Mouse (Mus musculus): Measurements from ENCODE around the gene Agtpbp1.
A peak's percentile ranks its signal among the peaks of the same experiment; 100 is the strongest.
"Not testable (repeated sequence)": the region's sequence is repeated elsewhere in the genome, so short reads cannot be mapped to it uniquely, and the experiment has no call there.

Gene Agtpbp1

DNA sequence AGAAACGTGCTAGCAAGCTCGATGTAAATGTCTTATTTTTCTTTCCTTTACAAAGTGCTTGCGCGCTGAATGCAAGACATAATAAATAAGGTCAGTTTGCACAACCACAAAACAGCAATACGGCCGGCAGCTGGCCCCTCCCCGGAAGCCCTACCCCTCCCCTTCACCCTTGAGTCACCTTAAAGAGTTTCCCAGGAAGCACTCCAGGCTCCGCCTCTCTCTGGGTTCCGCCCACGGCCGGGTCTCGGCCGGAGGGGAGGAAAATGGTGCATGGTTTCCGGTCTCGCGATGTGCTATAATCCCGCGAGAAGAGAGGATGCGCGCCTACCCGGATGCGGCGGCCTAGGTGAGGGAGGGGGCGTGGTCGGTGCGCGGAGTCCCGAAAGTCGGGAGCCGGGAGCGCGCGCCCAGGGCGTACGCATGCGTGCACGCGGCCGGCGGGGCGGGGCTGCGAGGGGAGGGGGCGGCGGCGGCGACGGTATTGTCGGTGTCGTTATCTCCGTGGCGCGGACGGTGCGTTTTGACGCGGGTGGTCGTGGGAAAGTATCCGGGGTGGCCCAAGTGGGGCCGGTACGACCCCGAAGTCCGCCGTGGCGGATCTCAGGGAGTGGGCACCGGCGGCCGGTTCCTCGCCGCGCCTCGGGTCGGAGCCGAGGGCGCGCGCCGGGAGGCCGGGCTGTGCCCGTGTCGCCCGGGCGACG lies at the start of gene Agtpbp1, which contains the start of gene Naa35:
Gene Agtpbp1 (minus strand): TSS at position 281 of the 701 bp plus-strand sequence.
Gene Naa35 (plus strand): TSS at position 313 of the 701 bp plus-strand sequence.
- DNase-seq (ENCODE audit: low spot score), result peak; percentile 99

DNA sequence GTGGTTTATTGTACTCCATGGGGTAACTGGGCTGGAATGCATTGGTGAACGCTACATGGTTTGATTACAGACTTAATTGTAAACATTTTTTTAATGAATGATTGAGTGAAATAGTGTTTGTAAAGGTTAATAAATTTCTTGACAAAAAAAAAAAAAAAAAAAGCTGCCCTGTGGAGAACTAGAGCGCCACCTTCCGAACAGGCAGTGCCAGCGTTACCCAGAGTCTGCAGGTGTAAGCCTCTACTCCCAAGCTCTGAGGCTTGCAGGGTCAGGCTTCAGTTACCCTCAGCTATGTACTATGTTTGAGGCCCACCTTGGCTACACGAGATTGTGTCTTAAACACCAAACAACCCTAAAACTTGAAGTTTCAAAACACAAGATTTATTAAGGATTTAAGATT lies 49.6 kb upstream of the Agtpbp1 start:
- no peak for DNase-seq (ENCODE audit: low spot score)

DNA sequence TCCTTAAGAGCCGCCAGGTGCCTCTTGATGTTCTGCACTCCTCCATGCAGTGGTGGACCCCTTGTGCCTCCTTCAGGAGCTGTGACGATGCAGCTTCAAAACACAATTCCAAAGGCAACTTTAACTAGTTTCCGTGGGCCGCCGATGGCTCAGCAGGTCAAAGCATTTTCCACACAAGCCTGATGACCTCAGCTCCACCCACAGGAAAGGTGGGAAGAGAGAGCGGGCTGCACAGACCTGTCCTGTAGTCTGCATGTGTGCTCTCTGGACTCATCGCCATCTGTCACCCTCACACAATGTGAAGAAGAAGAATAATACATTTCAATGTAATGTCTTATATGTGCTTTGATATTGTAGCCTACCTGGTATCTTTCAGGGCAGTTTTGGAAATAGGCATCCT lies 41.7 kb upstream of the Agtpbp1 start:
- DNase-seq (ENCODE audit: low spot score), result no peak

DNA sequence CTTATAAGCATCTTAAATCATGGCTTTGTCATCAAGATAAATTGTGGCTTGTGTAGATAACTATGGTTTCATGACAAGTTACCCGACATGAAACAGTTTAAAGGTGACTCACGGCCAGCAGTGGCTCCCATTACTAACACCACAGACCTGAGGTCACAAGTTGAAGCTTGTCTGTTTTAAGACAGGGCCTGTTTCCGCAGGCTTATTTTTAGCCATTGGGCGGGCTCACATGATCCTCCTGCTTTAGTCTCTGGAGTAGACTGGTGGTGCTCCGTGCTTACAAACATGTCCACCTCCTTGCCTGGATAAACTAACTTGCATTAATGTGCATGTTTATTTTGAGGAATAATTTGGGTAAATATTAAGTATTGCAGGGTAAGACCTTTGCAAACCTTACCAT lies 39.9 kb upstream of the Agtpbp1 start:
- DNase-seq (ENCODE audit: low spot score), result no peak

DNA sequence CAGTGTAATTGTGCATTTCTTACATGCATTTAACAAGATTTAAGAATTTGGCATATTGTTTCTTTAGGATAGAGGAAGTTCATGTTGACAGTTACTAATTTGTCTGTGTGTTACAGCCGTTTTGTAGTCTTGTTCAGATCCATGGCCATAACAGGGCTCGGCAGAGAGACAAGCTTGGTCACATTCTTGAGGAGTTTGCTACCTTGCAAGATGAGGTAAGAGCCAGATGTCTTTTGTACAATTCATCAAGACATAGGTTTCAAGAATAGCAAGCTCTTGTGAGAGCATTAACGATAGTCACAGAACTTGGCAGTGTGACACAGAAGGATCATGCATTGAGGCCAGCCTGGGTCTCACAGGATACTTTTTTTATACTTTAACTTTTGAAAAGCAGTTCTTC lies 39.4 kb upstream of the Agtpbp1 start:
- DNase-seq (ENCODE audit: low spot score), result no peak

DNA sequence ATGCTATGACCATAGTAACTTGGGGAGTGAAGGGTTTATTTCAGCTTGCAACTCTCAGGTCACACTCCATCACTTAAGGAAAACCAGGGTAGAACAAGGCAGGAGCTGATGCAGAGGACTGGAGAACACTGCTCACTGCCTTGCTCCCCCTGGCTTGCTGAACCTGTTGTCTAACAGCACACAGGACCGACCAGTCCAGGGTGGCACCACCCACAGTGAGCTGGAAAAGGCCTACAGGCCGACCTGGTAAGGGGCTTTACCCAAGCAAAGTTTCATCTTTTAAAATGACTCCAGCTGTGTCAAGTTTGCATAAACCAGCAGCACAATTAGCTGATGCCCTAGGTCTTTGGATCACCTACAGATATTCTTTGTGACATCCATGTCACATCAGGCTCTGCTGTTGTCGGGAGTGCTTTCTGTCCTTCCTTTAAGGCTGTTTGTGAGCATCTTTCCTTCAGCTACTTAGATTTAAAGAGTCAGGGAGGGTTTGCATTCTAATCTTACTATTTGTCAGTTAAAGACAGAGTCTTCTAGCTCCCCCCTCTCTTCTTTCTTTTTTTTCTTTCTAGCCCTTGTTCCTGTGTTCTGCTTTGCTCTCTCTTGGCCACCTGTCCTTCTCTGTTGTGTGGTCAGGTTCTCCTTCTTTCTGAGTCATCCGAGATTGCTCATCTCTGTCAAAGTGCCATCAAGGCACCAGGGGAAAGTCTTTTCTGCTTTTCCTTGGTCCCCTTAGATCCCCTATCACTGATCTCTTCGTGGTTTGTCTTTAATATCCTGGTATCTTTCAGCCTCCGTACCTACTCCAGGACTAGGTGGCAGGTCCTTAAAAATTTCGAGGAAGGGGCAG lies 36.8 kb upstream of the Agtpbp1 start:
- no peak for DNase-seq (ENCODE audit: low spot score)

DNA sequence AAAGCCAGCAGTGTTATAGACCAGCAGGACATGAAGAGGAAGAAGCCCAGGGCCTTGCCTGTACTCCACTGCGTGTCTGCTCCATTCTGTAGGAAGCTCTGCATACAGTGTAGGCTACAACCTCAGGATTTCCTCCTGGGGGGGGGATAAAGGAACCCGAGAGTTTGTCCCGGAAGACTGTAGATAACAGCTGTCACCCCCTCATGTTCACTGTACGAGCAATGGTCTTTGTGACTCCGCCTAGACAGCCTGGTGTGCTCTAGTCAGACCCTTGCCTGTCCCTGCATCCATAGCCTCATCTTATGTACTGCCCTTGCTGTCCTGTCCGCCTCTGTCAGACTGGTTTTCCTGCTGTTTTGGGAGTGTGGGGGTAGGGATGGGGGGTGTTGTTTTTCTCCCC lies 33.4 kb upstream of the Agtpbp1 start:
- DNase-seq (ENCODE audit: low spot score), result no peak

DNA sequence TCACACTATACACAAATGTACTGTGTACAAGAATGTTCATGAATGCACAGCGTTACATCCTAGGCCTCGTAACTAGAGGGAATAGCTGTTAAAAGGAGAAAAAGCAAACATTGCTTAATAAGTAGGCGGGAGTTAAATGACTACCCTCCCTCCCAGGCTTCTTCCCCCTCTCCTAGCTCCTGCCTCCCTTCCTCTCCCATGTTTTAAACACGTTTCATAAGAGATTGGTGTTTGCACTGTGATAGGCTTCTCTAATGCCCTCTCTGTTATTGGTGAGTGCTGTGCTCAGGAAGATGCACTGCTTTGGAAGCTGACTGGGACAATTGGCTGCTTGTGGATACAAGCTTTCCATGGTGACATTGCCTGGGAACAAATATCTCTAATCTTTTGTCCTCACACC lies 30.5 kb upstream of the Agtpbp1 start:
- DNase-seq (ENCODE audit: low spot score), result no peak

DNA sequence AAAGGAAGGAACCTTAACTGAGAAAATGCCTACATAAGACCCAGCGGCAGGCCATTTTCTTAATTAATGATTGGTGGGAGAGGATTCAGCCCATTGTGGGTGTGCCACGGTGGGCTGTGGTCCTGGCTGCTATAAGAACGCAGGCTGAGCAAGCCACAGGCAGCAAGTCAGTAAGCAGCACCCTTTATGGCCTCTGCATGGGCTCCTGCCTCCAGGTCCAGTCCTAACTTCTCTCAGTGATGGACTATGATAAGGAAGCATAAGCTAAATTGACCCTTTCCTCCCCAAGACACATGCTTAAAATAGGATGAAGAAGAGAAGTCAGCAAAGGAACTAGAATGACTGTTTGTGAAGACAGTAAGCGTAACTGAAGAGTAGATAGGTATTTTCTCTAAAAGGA lies 30.1 kb upstream of the Agtpbp1 start:
- no peak for DNase-seq (ENCODE audit: low spot score)

DNA sequence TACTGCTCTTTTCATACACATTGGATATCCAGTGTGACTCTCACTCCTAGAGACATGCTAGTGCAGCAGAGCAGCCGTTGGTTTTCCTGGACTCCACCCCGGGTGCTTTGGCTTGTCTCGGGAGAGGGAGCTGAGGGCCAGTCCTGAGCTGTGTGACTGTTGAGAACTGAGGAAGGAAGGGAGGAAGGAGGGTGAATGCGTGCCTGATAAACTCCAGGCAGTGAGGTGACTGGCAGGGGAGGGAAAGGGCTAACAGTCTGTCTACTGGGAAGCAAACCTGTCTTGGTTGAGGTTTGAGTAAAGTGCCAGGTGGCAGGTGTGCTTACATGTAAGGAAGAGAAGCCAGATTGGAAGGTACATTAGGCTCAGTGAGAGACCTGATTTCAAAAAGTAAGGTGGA lies 28.8 kb upstream of the Agtpbp1 start:
- no peak for DNase-seq (ENCODE audit: low spot score)

DNA sequence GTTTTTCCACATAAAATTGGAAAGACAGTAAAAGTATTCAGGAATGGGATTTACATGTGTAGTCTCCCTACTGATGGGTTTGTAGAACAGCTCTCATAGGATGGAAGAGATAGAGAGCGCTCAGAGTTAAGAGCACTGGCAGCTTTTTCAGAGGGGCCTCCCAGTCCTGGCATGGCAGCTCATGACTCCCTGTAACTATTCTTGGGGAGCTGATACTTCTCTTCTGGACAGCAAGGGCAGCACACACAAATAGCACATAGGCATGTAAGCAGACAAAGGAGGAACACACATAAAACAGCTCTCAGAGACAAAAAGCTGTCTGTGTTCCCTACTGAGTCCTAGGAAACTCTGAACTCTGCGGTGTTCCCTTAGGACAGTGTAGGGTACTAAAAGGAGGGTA lies 25.4 kb upstream of the Agtpbp1 start:
- no peak for DNase-seq (ENCODE audit: low spot score)

DNA sequence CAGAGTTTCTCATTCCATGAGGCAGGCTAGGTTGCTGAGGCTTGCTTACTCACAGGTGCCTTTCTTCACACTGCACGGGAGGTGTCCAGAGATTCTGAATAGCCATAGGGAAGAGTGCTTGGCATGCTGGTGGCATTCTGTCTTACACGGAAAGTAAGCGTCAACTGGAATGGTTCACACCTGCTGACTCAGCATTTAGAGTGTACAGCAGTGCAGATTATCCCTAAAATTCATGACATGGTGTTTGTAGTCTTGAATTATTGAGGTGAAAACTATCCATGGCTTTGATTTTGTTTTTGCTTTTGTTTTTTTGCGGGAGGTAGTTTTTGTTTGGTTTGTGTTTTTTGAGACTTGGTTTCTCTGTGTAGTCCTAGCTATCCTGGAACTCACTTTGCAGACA lies 24.9 kb upstream of the Agtpbp1 start:
- no peak for DNase-seq (ENCODE audit: low spot score)

DNA sequence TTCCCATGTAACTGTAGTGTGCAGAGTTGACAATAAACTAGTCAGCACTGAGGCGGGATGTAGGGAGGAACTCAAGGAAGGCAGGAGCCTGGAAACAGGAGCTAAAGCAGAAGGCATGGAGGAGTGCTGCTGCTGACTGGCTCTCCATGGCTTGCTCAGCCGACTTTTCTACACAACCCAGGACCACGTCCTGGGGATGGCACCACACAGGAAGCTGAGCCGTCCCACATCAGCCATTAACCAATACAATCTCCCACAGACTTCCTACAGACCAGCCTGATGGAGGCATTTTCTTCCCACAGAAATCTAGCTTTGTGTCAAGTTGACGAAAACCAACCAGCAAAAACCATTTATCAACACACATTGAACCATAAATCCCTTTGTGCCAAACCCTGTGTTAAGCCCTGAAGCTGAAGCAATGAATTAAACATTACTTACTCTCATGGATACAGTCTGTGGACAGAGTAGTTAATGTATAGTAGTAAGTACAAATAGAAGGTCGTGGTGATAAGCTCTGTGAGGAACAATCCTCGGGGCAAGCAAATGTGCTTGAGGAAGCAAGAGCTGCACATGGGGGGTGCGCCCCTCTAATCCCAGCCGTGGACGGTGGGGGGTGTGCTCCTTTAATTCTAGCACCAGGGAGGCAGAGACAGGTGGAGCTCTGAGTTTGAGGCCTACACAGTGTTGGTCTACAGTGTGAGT lies 20.3 kb upstream of the Agtpbp1 start:
- no peak for DNase-seq (ENCODE audit: low spot score)

DNA sequence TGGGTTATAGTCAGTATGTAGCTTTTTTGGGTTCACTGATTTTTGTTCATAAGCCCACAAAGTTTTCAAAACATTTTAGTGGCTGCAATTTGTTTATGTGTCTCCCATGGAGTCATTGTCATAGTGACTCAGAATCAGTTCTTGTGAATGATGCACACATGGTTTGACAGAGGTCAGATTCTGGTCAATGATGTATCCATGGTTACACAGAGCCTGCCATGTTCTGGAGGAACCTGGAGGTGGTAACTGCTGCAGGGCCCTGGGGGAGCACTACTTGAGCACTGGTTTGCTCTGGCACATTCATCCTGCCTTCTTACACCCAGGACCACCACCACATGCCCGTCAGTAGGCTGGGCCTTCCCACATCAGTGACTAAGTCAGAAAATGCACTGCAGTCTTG lies 19.5 kb upstream of the Agtpbp1 start:
- no peak for DNase-seq (ENCODE audit: low spot score)

DNA sequence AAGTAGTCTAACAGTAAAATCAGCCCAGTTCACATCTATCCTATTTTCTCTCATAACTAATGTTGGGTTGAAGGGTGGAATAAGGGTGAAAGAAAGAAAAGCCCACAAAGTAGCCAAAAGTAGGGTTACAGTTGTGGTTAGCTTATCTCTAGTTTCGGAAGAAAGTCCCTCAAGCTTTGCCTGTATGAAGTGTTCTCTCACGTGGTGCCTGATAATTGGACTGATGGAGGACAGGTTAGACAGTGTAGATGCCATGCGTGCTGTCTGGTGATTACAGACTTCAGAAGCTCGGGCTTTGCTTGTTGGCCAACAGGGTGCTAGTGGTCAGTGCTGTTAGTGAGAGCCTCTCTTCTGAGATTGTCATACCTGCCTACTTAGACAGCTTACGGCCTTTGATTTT lies 18.1 kb upstream of the Agtpbp1 start:
- no peak for DNase-seq (ENCODE audit: low spot score)

DNA sequence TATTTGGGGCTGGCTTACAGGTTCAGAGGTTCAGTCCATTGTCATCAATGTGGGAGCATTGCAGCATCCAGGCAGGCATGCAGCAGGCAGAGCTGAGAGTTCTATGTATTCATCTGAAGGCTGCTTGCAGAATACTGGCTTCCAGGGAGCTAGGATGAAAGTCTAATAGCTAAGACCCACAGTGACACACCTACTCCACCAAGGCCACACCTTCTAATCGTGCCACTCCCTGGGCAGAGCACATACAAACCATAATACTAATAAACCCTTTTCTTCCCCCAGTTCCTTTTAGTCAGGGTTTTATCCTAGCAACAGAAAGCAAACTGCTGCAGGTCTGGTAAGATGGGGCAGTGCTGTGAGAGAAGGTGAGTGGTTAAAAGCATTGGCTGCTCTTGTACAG lies 7.6 kb upstream of the Agtpbp1 start:
- DNase-seq (ENCODE audit: low spot score), result no peak

DNA sequence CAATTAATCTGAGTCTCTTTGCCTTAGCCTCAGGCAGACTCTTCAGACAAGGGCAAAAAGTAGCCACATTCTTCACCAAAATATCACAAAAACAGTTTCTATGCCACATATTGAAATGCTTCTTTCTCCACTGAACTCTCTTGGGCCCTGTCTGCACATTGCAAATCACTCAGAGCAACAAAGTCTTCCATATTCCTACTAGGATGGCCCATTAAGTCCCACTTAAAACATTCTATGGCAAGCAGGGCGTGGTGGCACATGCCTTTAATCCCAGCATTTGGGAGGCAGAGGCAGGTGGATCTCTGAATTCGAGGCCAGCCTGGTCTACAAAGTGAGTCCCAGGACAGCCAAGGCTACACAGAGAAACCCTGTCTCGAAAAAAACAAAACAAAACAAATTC lies 7.0 kb upstream of the Agtpbp1 start:
- DNase-seq (ENCODE audit: low spot score), result not testable (repeated sequence)

DNA sequence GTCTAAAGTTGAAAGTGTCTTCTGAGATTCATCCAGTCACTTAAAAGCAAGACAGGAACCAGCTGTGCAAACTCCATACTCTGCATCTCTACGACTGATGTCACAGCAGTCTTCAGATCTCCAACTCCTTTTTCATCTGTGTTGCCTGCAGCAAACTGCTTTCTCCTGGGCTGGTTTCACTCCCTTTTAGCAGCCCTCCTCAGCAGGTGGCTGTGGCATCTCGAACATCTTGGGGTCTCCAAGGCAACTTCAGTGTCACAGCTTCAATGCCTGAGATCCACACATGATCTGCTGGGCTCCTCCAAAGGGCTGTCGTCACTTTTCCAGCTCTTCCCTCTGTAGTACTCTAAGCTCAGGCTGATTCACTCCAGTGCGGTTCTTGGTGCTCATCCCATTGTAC lies 5.7 kb upstream of the Agtpbp1 start:
- DNase-seq (ENCODE audit: low spot score), result no peak

DNA sequence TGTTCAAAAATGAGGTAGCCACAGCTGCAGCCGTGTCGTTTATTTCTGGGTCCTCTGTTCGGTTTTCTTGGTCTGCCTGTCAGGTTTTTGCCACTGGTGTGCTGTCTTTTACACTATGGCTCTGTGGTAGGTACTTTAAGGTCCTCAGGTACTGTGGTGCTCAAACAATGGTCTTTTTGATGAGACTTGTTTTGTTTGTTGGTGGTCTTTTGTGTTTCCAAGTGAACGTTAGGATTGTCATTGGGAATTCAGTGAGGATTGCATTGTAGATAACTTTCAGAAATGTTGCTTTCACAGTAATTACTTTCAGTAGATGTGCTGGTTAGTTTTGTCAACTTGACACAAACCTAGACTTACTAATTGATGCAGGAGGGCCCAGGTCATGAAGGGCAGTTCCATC lies 4.6 kb upstream of the Agtpbp1 start:
- DNase-seq (ENCODE audit: low spot score), result no peak

DNA sequence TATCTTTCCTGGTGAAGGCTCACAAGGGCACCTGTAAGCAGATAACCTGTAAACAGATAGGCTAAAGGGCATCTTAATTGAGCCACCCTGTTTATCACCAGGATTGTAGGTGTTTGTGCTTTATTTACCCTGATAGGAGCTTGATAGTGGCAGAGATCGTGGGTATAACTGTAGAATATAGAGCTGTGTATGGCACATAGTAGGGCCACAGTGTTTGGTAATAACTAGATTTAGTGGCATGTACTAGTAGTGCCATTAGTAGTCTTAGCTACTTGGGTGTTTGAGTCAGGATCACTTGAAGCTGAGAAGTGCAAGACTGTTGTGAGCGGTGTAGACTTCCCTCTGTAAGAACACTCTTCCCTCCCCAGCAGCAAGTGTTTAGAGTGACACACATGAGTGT lies 2.2 kb upstream of the Agtpbp1 start:
- DNase-seq (ENCODE audit: low spot score), result no peak

DNA sequence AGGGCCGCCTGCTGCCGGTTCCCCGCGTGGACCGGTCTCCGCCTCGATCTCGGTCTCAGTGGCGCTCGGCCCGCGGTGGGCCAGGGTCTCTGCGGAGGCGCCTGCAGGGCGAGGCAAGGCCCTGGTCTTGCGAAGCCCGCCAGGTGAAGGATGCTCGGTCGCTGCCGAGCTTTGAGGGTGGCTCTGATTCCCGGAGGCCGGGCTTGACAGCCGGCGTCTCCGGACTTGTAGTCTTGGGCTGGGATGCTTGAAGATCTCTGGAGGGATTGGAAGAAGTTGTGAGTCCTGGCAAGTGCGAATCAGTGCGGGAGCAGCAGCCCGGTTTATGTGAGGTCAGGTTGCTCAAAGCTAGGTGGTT lies 600 bp upstream of the Agtpbp1 start:
- DNase-seq (ENCODE audit: low spot score), result peak; percentile 24

DNA sequence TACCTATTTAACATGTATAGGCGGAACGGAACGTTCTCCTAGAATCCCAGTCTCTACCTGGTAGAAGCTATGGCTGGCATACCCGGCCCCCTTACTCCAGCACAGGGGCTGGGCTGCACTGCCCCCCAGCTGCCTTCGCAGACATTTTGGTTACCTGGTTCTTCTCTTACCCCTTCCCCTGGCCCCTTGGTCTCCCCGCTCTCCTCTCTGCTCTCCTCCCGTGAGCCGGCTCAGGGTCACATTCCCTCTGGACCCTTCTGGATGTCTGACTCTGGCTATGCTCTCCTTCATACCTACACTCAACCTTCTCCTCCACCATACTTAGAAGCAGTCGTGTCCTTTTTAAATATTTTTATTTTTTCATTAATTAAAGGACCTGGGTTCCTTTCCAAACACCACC lies 546 bp downstream of the Agtpbp1 start:
- DNase-seq (ENCODE audit: low spot score), result peak; percentile 26

DNA sequence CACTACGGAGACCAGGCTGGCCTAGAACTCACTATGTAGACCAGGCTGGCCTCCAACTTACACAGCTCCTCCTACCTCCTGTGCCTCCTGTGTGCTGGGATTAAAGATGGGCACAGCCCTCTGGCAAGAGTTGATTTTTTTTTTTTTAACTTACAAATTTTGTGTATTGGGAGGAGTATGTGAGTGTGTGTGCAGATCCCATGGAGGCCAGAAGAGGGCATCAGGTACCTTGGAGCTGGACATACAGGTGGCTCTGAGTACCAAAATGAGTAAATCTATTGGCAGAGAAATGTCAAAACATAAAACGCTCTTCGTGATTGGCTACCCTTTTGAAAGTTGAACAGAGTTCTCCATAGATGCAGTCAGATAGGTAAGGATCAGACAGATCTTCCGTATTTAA lies 4.1 kb downstream of the Agtpbp1 start:
- DNase-seq (ENCODE audit: low spot score), result no peak
